Mouse (Mus musculus): Measurements from ENCODE around the gene Hmcn2. TPM values are rescaled to one million over a fixed set of nuclear protein-coding genes. Genes with fewer than 3 reads are reported as not detected.

Gene Hmcn2
- polyA plus RNA-seq, 1 experiment from 2014 or later = 0.47 TPM

- WGBS = 43% methylated on average over 21 of the region's 21 CpGs
- no peak overlapping the region for H3K9ac ChIP-seq
- no peak overlapping the region for H3K4me3 ChIP-seq (replicated peaks)
- peaks cover 8% of the 10 kb centered on the region for H3K27me3 ChIP-seq
- no peaks in the 10 kb centered on the region for H3K9me3 ChIP-seq (replicated peaks)
- H3K4me1 ChIP-seq = peaks cover 22% of the 10 kb centered on the region
- no peak for ATAC-seq (ENCODE audit: insufficient number of reproducible peaks, low FRiP score, low TSS enrichment, low read depth)
- H3K36me3 ChIP-seq = no peaks in the 10 kb centered on the region
- H3K4me2 ChIP-seq (replicated peaks) = no peak overlapping the region
- H3K27ac ChIP-seq (replicated peaks) = no peak overlapping the region
These were observed 185.4 kb downstream of the Hmcn2 start for GRCm38 (mm10) chr2:31499327-31500291.

DNA sequence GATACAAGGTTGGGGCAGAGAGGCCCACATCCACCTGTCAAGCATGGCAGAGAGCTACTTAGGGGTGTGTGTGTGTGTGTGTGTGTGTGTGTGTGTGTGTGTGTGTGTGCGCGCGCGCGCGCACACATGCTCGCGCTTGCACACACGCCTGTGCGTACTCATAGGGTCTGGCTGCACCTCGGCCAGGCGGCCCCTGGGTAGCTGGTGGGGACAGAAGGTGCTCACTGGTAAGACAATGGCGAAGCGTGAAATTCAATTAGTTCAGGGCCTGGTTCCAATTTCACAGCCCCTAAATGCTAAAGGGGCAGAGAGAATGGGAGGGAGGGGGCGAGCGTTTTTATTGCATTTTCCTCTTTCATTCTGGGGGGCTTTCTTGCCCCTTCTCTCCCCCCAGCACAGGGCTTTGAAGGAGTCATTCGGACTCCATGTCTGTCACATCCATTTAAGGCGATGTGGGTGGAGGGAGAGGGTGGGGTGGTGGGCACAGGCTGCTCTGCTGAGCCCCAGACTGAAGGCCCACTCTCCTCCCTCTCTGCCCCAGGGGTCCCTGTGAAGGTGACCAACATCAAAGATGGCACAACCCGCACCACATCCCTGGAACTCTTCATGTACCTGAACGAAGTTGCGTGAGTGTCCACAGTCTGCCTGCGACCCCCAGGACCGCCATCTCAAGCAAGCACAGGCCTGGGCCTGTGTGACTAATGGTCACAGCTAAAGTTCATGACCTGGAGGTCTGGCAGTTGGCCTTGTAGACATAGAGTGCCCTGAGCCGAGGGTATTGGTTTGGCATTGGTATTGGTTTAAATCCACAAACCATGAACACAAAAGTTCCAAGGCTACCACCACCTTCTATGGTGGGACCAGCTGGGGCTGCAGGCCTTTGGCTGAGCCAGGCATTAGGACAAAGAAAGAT lies 186.3 kb downstream of the Hmcn2 start:
- ATAC-seq (ENCODE audit: insufficient number of reproducible peaks, low FRiP score, low TSS enrichment, low read depth) = no peak
- Histone ChIP-seq H3K36me3 (no peaks in the 10 kb centered on the region), H3K9ac (no peak overlapping the region), H3K27me3 (peaks cover 8% of the 10 kb centered on the region), H3K4me3 (replicated peaks) (no peak overlapping the region), H3K27ac (replicated peaks) (no peak overlapping the region), H3K9me3 (replicated peaks) (no peaks in the 10 kb centered on the region), H3K4me1 (peaks cover 22% of the 10 kb centered on the region), H3K4me2 (replicated peaks) (no peak overlapping the region)
- WGBS = 52% methylated on average over 24 of the region's 24 CpGs

DNA sequence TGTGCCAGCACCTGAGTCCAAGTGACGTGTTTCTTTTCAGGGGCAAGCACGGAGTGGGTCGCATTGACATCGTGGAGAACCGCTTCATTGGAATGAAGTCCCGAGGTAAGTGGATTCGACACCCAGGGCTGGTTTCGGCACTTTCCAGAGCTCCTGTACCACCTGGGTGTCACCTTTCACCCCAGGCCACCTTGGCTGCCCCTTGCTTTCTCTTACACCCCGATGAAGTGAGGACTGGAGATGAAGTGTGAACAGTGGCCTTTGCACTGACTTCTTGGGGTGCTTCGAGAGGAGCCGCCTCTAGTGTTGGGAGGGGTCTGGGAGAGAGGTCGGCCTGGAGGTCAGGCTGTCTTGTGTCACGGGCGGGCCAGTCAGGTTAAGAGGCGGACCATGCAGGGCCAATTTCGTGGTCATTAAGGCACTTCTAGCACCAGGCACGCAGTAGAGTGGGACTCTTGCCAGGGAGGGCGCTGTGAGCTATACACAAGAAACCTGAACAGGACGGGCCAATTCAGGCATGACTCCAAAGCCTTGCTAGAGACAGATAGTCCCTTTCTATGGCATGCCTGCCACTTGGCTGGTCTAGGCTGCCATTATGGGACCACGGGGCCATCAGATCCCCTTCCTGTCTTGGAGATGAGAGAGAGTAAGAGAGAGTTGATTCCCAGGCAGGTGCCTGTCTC lies 187.4 kb downstream of the Hmcn2 start:
- no peak overlapping the region for H3K9ac ChIP-seq
- H3K4me3 ChIP-seq (replicated peaks) = no peak overlapping the region
- H3K4me1 ChIP-seq = peaks cover 22% of the 10 kb centered on the region
- H3K9me3 ChIP-seq (replicated peaks) = no peaks in the 10 kb centered on the region
- H3K27ac ChIP-seq (replicated peaks) = no peak overlapping the region
- H3K4me2 ChIP-seq (replicated peaks) = no peak overlapping the region
- ATAC-seq (ENCODE audit: insufficient number of reproducible peaks, low FRiP score, low TSS enrichment, low read depth) = no peak
- H3K36me3 ChIP-seq = no peaks in the 10 kb centered on the region
- peaks cover 8% of the 10 kb centered on the region for H3K27me3 ChIP-seq
- WGBS = 55% methylated on average over 20 of the region's 20 CpGs

- peaks cover 8% of the 10 kb centered on the region; the same call in 1 of the 2 replicates for H3K27me3 ChIP-seq
- H3K27ac ChIP-seq (replicated peaks) = no peak overlapping the region
- no peak overlapping the region for H3K4me2 ChIP-seq (replicated peaks)
- 49% methylated on average over 15 of the region's 15 CpGs for WGBS
- ATAC-seq (ENCODE audit: insufficient number of reproducible peaks, low FRiP score, low TSS enrichment, low read depth) = no peak
- H3K36me3 ChIP-seq = no peaks in the 10 kb centered on the region
- H3K4me3 ChIP-seq (replicated peaks) = no peak overlapping the region
- peaks cover 19% of the 10 kb centered on the region for H3K4me1 ChIP-seq
- no peaks in the 10 kb centered on the region for H3K9me3 ChIP-seq (replicated peaks)
- H3K9ac ChIP-seq = no peak overlapping the region
These were observed 188.7 kb downstream of the Hmcn2 start for GRCm38 (mm10) chr2:31502616-31503522.

GRCm38 (mm10) chr2:31505472-31505871 lies 191.3 kb downstream of the Hmcn2 start:
- ATAC-seq (ENCODE audit: insufficient number of reproducible peaks, low FRiP score, low TSS enrichment, low read depth) = no peak
- no peaks in the 10 kb centered on the region for H3K27me3 ChIP-seq
- H3K9me3 ChIP-seq (replicated peaks) = no peaks in the 10 kb centered on the region
- no peak overlapping the region for H3K27ac ChIP-seq (replicated peaks)
- H3K36me3 ChIP-seq = no peaks in the 10 kb centered on the region
- H3K9ac ChIP-seq = no peak overlapping the region
- WGBS = 45% methylated on average over 11 of the region's 11 CpGs
- no peak overlapping the region for H3K4me3 ChIP-seq (replicated peaks)
- peaks cover 2% of the 10 kb centered on the region; the same call in 1 of the 2 replicates for H3K4me1 ChIP-seq
- no peak overlapping the region for H3K4me2 ChIP-seq (replicated peaks)

DNA sequence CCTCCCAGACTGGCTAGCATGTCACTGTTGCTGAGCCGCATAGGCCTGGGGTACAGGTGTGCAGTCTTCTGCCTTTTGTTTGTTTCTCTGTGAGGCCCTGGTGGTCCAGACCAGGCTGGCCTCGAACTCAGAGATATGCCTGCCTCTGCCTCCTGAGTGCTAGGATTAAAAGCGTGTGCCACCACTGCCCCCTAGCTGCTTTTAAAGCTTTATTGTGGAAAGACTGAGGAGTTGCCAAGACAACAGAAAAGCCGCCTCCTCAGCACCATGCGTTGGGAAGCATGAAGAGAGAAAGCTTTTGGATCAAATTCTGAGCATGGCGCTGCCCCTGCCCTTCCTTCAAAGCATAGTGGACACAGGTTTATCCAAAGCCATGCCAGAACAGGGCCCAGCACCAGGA lies 194.6 kb downstream of the Hmcn2 start:
- no peaks in the 10 kb centered on the region for H3K27me3 ChIP-seq
- 0 out of 2 replicates have a peak, but pooled peaks cover 11% of the 10 kb centered on the region for H3K4me1 ChIP-seq
- H3K9me3 ChIP-seq (replicated peaks) = no peaks in the 10 kb centered on the region
- no peak overlapping the region for H3K4me2 ChIP-seq (replicated peaks)
- no peak for ATAC-seq (ENCODE audit: insufficient number of reproducible peaks, low FRiP score, low TSS enrichment, low read depth)
- no peak overlapping the region for H3K4me3 ChIP-seq (replicated peaks)
- WGBS = 93% methylated on average over 6 of the region's 6 CpGs
- no peak overlapping the region for H3K27ac ChIP-seq (replicated peaks)
- no peak overlapping the region for H3K9ac ChIP-seq
- H3K36me3 ChIP-seq = no peaks in the 10 kb centered on the region

Other genes with a start within 250 kb of the Hmcn2 start
- gene Fnbp1, start 172.4 kb upstream of the Hmcn2 start, polyA plus RNA-seq (2015; fragmentation: Nextera tagmentation; extraction: Ambion mirVana) = 27.9 and 30.5 TPM in 2 replicates
- 35.5 and 40.6 TPM in 2 replicates for gene Gpr107, start 162.1 kb upstream of the Hmcn2 start, polyA plus RNA-seq (2015; fragmentation: Nextera tagmentation; extraction: Ambion mirVana)
- 39.5 and 40.3 TPM in 2 replicates for gene Ncs1, start 68.6 kb upstream of the Hmcn2 start, polyA plus RNA-seq (2015; fragmentation: Nextera tagmentation; extraction: Ambion mirVana)
- 38.1 and 41.3 TPM in 2 replicates for gene Ass1, start 155.8 kb downstream of the Hmcn2 start, polyA plus RNA-seq (2015; fragmentation: Nextera tagmentation; extraction: Ambion mirVana)